Mouse (Mus musculus) gastrocnemius, postnatal 10 days (tissue): ENCODE data around the gene Gm20662. TPM values are rescaled to one million over a fixed set of nuclear protein-coding genes. Genes with fewer than 3 reads are reported as not detected.

Source experiments
- DNase-seq: peaks from one replicate; pipeline ENCODE4 v3.0.0; 2021; ENCODE audit warnings: mixed read lengths
- total RNA-seq, 2 experiments: library from RNA; stranded (reverse); gene quantifications; 2 replicates each; pipeline ENCODE4 v1.2.3; 2021

Gm20662 gene
- total RNA-seq, 2 experiments from 2014 or later: not detected

GRCm38 (mm10) chr9:107975399-107976386, 20.5 kb upstream of the Gm20662 start, which contains the start of gene Uba7:
Gene Uba7, plus strand, starts transcription at chr9:107975505.
- no peak for DNase-seq

- no peak for DNase-seq
These were observed 17.3 kb upstream of the Gm20662 start for GRCm38 (mm10) chr9:107978815-107979214.

- DNase-seq: no peak
These were observed 14.2 kb upstream of the Gm20662 start for GRCm38 (mm10) chr9:107981684-107982605.

- peak; percentile 67 for DNase-seq
These were observed 13.3 kb upstream of the Gm20662 start, which contains the start of gene Gm20661 for GRCm38 (mm10) chr9:107982681-107983346. Gene Gm20661, plus strand, starts transcription at chr9:107983058.

- DNase-seq: peak; percentile 65
These were observed 12.7 kb upstream of the Gm20662 start for GRCm38 (mm10) chr9:107983421-107983890.

- no peak for DNase-seq
These were observed 11.9 kb upstream of the Gm20662 start for GRCm38 (mm10) chr9:107984052-107984753.

GRCm38 (mm10) chr9:107984754-107985055, 11.4 kb upstream of the Gm20662 start:
- no peak for DNase-seq

- DNase-seq: peak; percentile 92
These were observed 10.7 kb upstream of the Gm20662 start, which contains the start of gene Inka1 for GRCm38 (mm10) chr9:107985131-107986119. Gene Inka1, minus strand, starts transcription at chr9:107985879.

- peak; percentile 82 for DNase-seq
These were observed 9.8 kb upstream of the Gm20662 start for GRCm38 (mm10) chr9:107986376-107986775.

GRCm38 (mm10) chr9:107987950-107988349, 8.2 kb upstream of the Gm20662 start:
- no peak for DNase-seq

- no peak for DNase-seq
These were observed 4.0 kb upstream of the Gm20662 start, which contains the start of gene Cdhr4 for GRCm38 (mm10) chr9:107992197-107992596. Gene Cdhr4, plus strand, starts transcription at chr9:107992497.

- no peak for DNase-seq
These were observed 3.1 kb upstream of the Gm20662 start for GRCm38 (mm10) chr9:107993013-107993412.

- DNase-seq: no peak
These were observed 1.7 kb upstream of the Gm20662 start for GRCm38 (mm10) chr9:107994464-107994863.

GRCm38 (mm10) chr9:107995513-107995912, 636 bp upstream of the Gm20662 start:
- DNase-seq: no peak

- peak; percentile 100 for DNase-seq
These were observed 6.0 kb downstream of the Gm20662 start, which contains the start of gene Ip6k1 for GRCm38 (mm10) chr9:108001922-108002770. Gene Ip6k1, plus strand, starts transcription at chr9:108002501.

- DNase-seq: peak; percentile 64
These were observed 6.8 kb downstream of the Gm20662 start for GRCm38 (mm10) chr9:108002778-108003530.

GRCm38 (mm10) chr9:108003531-108003890, 7.4 kb downstream of the Gm20662 start:
- DNase-seq: no peak

- DNase-seq: no peak
These were observed 11.9 kb downstream of the Gm20662 start for GRCm38 (mm10) chr9:108008041-108008440.
